ENCODE assay signal across 8 mouse cellular contexts in the genomic region with DNA sequence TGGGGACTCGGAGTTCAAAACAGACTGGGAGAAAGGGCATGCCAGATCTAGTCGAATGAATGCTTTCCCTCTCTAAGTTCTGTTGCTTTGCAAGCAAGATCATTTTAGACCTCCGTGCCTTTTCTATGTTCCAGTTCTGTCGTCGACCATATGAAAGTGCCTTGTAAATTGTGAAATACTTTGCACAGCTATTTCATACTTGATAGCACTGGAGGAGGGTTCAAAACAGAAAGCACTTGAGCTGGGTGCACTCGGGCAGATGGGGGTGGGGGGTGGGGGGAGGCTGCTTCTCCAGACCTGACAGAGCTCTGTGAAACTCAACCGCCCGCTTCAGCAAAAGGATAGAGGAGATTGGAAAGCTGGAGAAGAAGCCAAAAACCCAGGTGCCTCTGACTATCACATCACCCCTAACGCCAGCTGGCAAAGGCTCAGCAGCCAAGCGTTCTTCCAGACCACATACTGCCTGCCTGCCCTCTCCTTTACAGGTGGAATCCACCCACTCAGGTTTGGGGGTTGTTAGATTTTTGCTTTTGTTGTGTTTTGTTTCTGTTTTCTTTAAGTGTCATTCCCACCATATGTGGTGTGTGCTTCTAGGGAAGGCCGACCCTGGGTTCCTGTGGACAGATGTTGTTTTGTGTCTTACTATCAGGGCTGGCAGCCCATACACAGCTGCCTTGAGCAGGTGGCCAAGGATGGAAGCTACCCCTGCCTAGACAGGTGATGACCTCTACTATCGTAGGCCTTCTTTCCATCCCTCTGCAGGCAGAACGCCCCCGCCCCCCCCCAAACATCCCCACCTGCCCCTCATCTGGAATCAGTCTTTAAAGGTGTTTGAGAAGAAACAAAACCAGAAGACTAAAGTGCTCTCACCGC. TPM values are rescaled to one million over a fixed set of nuclear protein-coding genes. Genes with fewer than 3 reads are reported as not detected.
A peak's percentile ranks its signal among the peaks of the same experiment; 100 is the strongest.
DNase-seq lines count a peak whose midpoint lies in the region; ATAC-seq and TF ChIP-seq lines count a peak whose summit lies in the region.

No protein-coding gene starts in this region.

- H3K27me3 ChIP-seq in liver, adult 2 months (ENCODE audit: control insufficient read depth, insufficient read depth, low read length): no peaks in the 10 kb centered on the region
- H3K27me3 ChIP-seq in heart, postnatal 0 days (ENCODE audit: control insufficient read depth, insufficient read depth, low read length): no peaks in the 10 kb centered on the region
- H3K27me3 ChIP-seq in liver, postnatal 0 days (ENCODE audit: insufficient read depth, low read length): no peaks in the 10 kb centered on the region

- H3K4me3 ChIP-seq in liver, adult 2 months (ENCODE audit: insufficient read depth, low read depth, low read length): peak overlapping the region; percentile 7; the same call in 1 of the 2 replicates
- peak overlapping the region; percentile 80 for H3K4me3 ChIP-seq in heart, postnatal 0 days (ENCODE audit: low read depth, low read length)
- H3K4me3 ChIP-seq in liver, postnatal 0 days (ENCODE audit: low read depth, low read length): peak overlapping the region; percentile 88

- 17% methylated on average over 15 of the region's 15 CpGs for WGBS in liver, adult 2 months
- 15% methylated on average over 15 of the region's 15 CpGs for WGBS in heart, postnatal 0 days
- WGBS in liver, postnatal 0 days (ENCODE audit: insufficient replicate concordance): 29% methylated on average over 15 of the region's 15 CpGs

- TF ChIP-seq EP300 in heart, postnatal 0 days (IDR thresholded peaks at IDR 0.05; ENCODE audit: low read depth): no peak
- TF ChIP-seq EP300 in liver, postnatal 0 days (IDR thresholded peaks at IDR 0.05; ENCODE audit: low read depth): no peak

- ATAC-seq in heart, postnatal 0 days (ENCODE audit: insufficient read depth, low read depth): no peak
- ATAC-seq in liver, postnatal 0 days: no peak

- peaks cover 26% of the 10 kb centered on the region for H3K4me1 ChIP-seq in liver, adult 2 months (ENCODE audit: control insufficient read depth, insufficient read depth, low read length)
- peaks cover 43% of the 10 kb centered on the region for H3K4me1 ChIP-seq in heart, postnatal 0 days (ENCODE audit: control insufficient read depth, insufficient read depth)
- H3K4me1 ChIP-seq in liver, postnatal 0 days (ENCODE audit: insufficient read depth): peaks cover 60% of the 10 kb centered on the region

- H3K9ac ChIP-seq in liver, adult 2 months (ENCODE audit: low read depth, low read length): peak overlapping the region; percentile 14
- H3K9ac ChIP-seq in heart, postnatal 0 days (replicated peaks; ENCODE audit: low read depth, low read length): peak overlapping the region; percentile 83; the same call in 1 of the 2 replicates
- peak overlapping the region; percentile 85; the same call in 1 of the 2 replicates for H3K9ac ChIP-seq in liver, postnatal 0 days (replicated peaks)

- no peaks in the 10 kb centered on the region for H3K9me3 ChIP-seq in heart, postnatal 0 days (replicated peaks; ENCODE audit: control insufficient read depth, low read length)
- H3K9me3 ChIP-seq in liver, postnatal 0 days (ENCODE audit: low read length): no peaks in the 10 kb centered on the region

- H3K79me2 ChIP-seq in liver, adult 2 months (ENCODE audit: control insufficient read depth, insufficient read depth, low read length): peaks cover 26% of the 10 kb centered on the region; the same call in 1 of the 2 replicates

- 0 out of 2 replicates have a peak overlapping the region, but pooled peaks have one; percentile 3 for H3K27ac ChIP-seq in liver, adult 2 months (replicated peaks; ENCODE audit: insufficient read depth, low read depth, low read length)
- peak overlapping the region; percentile 93 for H3K27ac ChIP-seq in heart, postnatal 0 days (ENCODE audit: low read depth)
- peak overlapping the region; percentile 7; the same call in 1 of the 2 replicates for H3K27ac ChIP-seq in liver, postnatal 0 days (ENCODE audit: low read depth)

- no peaks in the 10 kb centered on the region for H3K36me3 ChIP-seq in liver, adult 2 months (ENCODE audit: control insufficient read depth, insufficient read depth, low read length)
- H3K36me3 ChIP-seq in heart, postnatal 0 days (replicated peaks; ENCODE audit: control insufficient read depth, insufficient read depth, low read length): no peaks in the 10 kb centered on the region
- no peaks in the 10 kb centered on the region for H3K36me3 ChIP-seq in liver, postnatal 0 days (replicated peaks; ENCODE audit: insufficient read depth, low read length)

- peak overlapping the region; percentile 99 for H3K4me2 ChIP-seq in heart, postnatal 0 days (ENCODE audit: low read depth, low read length)
- peak overlapping the region; percentile 99 for H3K4me2 ChIP-seq in liver, postnatal 0 days (ENCODE audit: low read depth, low read length)

- TF ChIP-seq CTCF in liver, adult 2 months (IDR thresholded peaks at IDR 0.05; ENCODE audit: low read depth, low read length): no peak
- no peak for TF ChIP-seq CTCF in heart, postnatal 0 days (IDR thresholded peaks at IDR 0.05; ENCODE audit: low read depth)
- TF ChIP-seq CTCF in liver, postnatal 0 days (IDR thresholded peaks at IDR 0.05; ENCODE audit: low read depth): no peak

- intact Hi-C loops in left cerebral cortex, postnatal 10 days (cut with DNase I): loop anchor here (5.0 to 10.0 kb wide), 2 partner anchors 81 to 621 kb away; no protein-coding TSS in a partner anchor

- no peak for TF ChIP-seq POLR2A in liver, adult 2 months (IDR thresholded peaks at IDR 0.05; ENCODE audit: extremely low read depth, insufficient read depth, low read length)

- peak; percentile 69 for DNase-seq in liver, adult 2 months (ENCODE audit: extremely low read depth, low read depth, low spot score)
- DNase-seq in liver: no peak
- DNase-seq in cerebellum, adult 9-11 months: peak; percentile 63
- DNase-seq in heart, postnatal 0 days (ENCODE audit: low spot score): peak; percentile 41
- DNase-seq in liver, postnatal 0 days: no peak
- no peak for DNase-seq in left cerebral cortex, postnatal 10 days (ENCODE audit: extremely low spot score in 1 of 2, low spot score in 2 of 2)
- no peak for DNase-seq in frontal cortex, postnatal 10 days (ENCODE audit: low spot score in 2 of 2)
- DNase-seq in ovary, postnatal 14 days (ENCODE audit: low spot score): no peak

RNA-seq across cellular contexts. Expression of a gene that starts 1.9 kb away (rescaled TPM):
- total RNA-seq in liver, adult 2 months (2014; rRNA removed): 5.7 and 8.1 TPM in 2 replicates
- polyA plus RNA-seq in liver, adult 2 months (2012; rRNA removed): 7.8 and 8.9 TPM in 2 replicates
- 25.9 and 30.2 TPM in 2 replicates for total RNA-seq in heart, postnatal 0 days (2014; rRNA removed; ENCODE audit: low replicate concordance)
- polyA plus RNA-seq in heart, postnatal 0 days (2015; fragmentation: Nextera tagmentation; extraction: Ambion mirVana): 6.0 and 6.4 TPM in 2 replicates
- 1.9 and 2.1 TPM in 2 replicates for polyA plus RNA-seq in liver, postnatal 0 days (2015; fragmentation: Nextera tagmentation; extraction: Ambion mirVana)
- total RNA-seq in left cerebral cortex, postnatal 10 days (2021): 10 to 100 TPM; 15.4 to 15.6 TPM

Comparison
In these comparisons a context has a peak if more than half of its experiments do, and no peak if none do; other contexts are left out.
1. DNase-seq: peak in liver, adult 2 months (single experiment), cerebellum, adult 9-11 months (single experiment) and heart, postnatal 0 days (single experiment); none in liver (single experiment), liver, postnatal 0 days (single experiment), left cerebral cortex, postnatal 10 days (0 of 2), frontal cortex, postnatal 10 days (0 of 2) and ovary, postnatal 14 days (single experiment).
2. H3K27ac ChIP-seq: peak in every context shown above with its lines; median percentile 93 in heart, postnatal 0 days; 7 in liver, postnatal 0 days; 3 in liver, adult 2 months.
3. H3K4me3 ChIP-seq: peak in every context shown above with its lines; median percentile 88 in liver, postnatal 0 days; 80 in heart, postnatal 0 days; 7 in liver, adult 2 months.
4. H3K9ac ChIP-seq: peak in every context shown above with its lines; median percentile 85 in liver, postnatal 0 days; 83 in heart, postnatal 0 days; 14 in liver, adult 2 months.